ENCODE assay signal across 8 mouse cellular contexts in genomic region chr3:86998433-86999414, GRCm38 (mm10). TPM values are rescaled to one million over a fixed set of nuclear protein-coding genes. Genes with fewer than 3 reads are reported as not detected.
DNase-seq lines count a peak whose midpoint lies in the region; ATAC-seq and TF ChIP-seq lines count a peak whose summit lies in the region.
"Not testable (repeated sequence)": the region's sequence is repeated elsewhere in the genome, so short reads cannot be mapped to it uniquely, and the experiment has no call there.

No protein-coding gene starts in this region.

- peak overlapping the region; percentile 54; the same call in 1 of the 2 replicates for H3K9ac ChIP-seq in ES-E14 (ENCODE audit: insufficient read depth, low read depth, low read length, poor library complexity, severe bottlenecking)
- peak overlapping the region; percentile 93 for H3K9ac ChIP-seq in forebrain, embryonic 15.5 days (replicated peaks)
- H3K9ac ChIP-seq in lung, embryonic 14.5 days: peak overlapping the region; percentile 65
- peak overlapping the region; percentile 73 for H3K9ac ChIP-seq in neural tube, embryonic 15.5 days (replicated peaks)

- in situ Hi-C loops in ES-E14 (cut with MboI; ENCODE audit: low sequenced_read_pairs in 2 of 2, unreplicated experiment in 2 of 2): not testable (repeated sequence)

- peak overlapping the region; percentile 80 for H3K4me2 ChIP-seq in forebrain, embryonic 15.5 days (replicated peaks)
- peak overlapping the region; percentile 73 for H3K4me2 ChIP-seq in lung, embryonic 14.5 days
- H3K4me2 ChIP-seq in neural tube, embryonic 15.5 days: peak overlapping the region; percentile 61

- H3K27me3 ChIP-seq in forebrain, embryonic 15.5 days; lung, embryonic 14.5 days (ENCODE audit: insufficient read depth, low read length); neural tube, embryonic 15.5 days (replicated peaks): not testable (repeated sequence)

- H3K9me3 ChIP-seq in ES-E14 (ENCODE audit: control insufficient read depth, insufficient read depth, low read depth, low read length); forebrain, embryonic 15.5 days; lung, embryonic 14.5 days (ENCODE audit: low read depth, low read length); neural tube, embryonic 15.5 days (replicated peaks): not testable (repeated sequence)

- peak overlapping the region; percentile 48 to 81 for H3K4me3 ChIP-seq in ES-E14 (ENCODE audit: insufficient read depth in 1 of 2, low read depth in 1 of 2, low read length in 2 of 2, poor library complexity in 1 of 2, severe bottlenecking in 1 of 2)
- peak overlapping the region; percentile 75 for H3K4me3 ChIP-seq in forebrain, embryonic 15.5 days
- peak overlapping the region; percentile 64 for H3K4me3 ChIP-seq in layer of hippocampus, adult 2 months
- peak overlapping the region; percentile 53 for H3K4me3 ChIP-seq in lung, embryonic 14.5 days (ENCODE audit: low read depth, low read length)
- H3K4me3 ChIP-seq in neural tube, embryonic 15.5 days (replicated peaks): peak overlapping the region; percentile 57

- H3K36me3 ChIP-seq in ES-E14 (ENCODE audit: control insufficient read depth, insufficient read depth, low read length, poor library complexity, severe bottlenecking); forebrain, embryonic 15.5 days; lung, embryonic 14.5 days (ENCODE audit: insufficient read depth); neural tube, embryonic 15.5 days: not testable (repeated sequence)

- H3K27ac ChIP-seq in ES-E14 (ENCODE audit: insufficient read depth, low read depth, low read length, poor library complexity, severe bottlenecking): not testable (repeated sequence)
- H3K27ac ChIP-seq in forebrain, embryonic 15.5 days (replicated peaks): peak overlapping the region; percentile 95
- peak overlapping the region; percentile 4; the same call in 1 of the 2 replicates for H3K27ac ChIP-seq in layer of hippocampus, adult 2 months
- H3K27ac ChIP-seq in lung, embryonic 14.5 days (ENCODE audit: low read depth): peak overlapping the region; percentile 92
- H3K27ac ChIP-seq in neural tube, embryonic 15.5 days (replicated peaks): peak overlapping the region; percentile 93

- peak; percentile 65 for DNase-seq in ES-E14 (ENCODE audit: low read depth, low spot score)
- DNase-seq in cerebellum, adult 11-12 months: peak; percentile 13
- peak; percentile 84 for DNase-seq in heart, postnatal 4 days
- DNase-seq in layer of hippocampus, adult 2 months (ENCODE audit: low spot score in 2 of 2): peak; percentile 31 to 32
- peak; percentile 91 for DNase-seq in lung, embryonic 14.5 days
- peak; percentile 84 for DNase-seq in testis, postnatal 10 days (ENCODE audit: low spot score)

- ATAC-seq in forebrain, embryonic 15.5 days (replicated peaks): peak; percentile 99
- peak; percentile 99 for ATAC-seq in lung, embryonic 14.5 days (ENCODE audit: insufficient read depth)
- peak; percentile 97 for ATAC-seq in neural tube, embryonic 15.5 days (ENCODE audit: low FRiP score)

- WGBS in forebrain, embryonic 15.5 days: 4% methylated on average over 24 of the region's 24 CpGs
- whole genome bisulfite sequencing in lung, embryonic 14.5 days: 4% methylated on average over 23 of the region's 24 CpGs
- 3% methylated on average over 24 of the region's 24 CpGs for WGBS in neural tube, embryonic 15.5 days

- not testable (repeated sequence) for TF ChIP-seq CTCF in layer of hippocampus, adult 2 months (conservative IDR thresholded peaks at IDR 0.05); lung, embryonic 14.5 days (IDR thresholded peaks at IDR 0.05; ENCODE audit: low read depth)

- not testable (repeated sequence) for H3K4me1 ChIP-seq in ES-E14 (ENCODE audit: control insufficient read depth in 2 of 2, insufficient read depth in 2 of 2, low read length in 2 of 2, poor library complexity in 1 of 2); forebrain, embryonic 15.5 days; lung, embryonic 14.5 days (ENCODE audit: insufficient read depth)
- peaks cover 13% of the 10 kb centered on the region for H3K4me1 ChIP-seq in neural tube, embryonic 15.5 days

TF ChIP-seq in ES-E14, 5 proteins besides CTCF, POLR2A, EP300 and RAD21:
- TF ChIP-seq MAFK (IDR thresholded peaks at IDR 0.05; ENCODE audit: insufficient read depth, low read depth, low read length): peak; percentile 48; the same call in 1 of the 2 replicates
TF ChIP-seq in ES-E14: peak in this region for 1; not testable (repeated sequence) for 4.

RNA-seq across cellular contexts. Expression of gene Cd1d1, which starts 0.5 kb away (rescaled TPM):
- 12.3 and 12.4 TPM in 2 replicates for total RNA-seq in ES-E14 (2012; rRNA removed)
- polyA plus RNA-seq in forebrain, embryonic 15.5 days (2015; fragmentation: Nextera tagmentation; extraction: Ambion mirVana): 84.0 and 88.3 TPM in 2 replicates
- total RNA-seq in heart, postnatal 4 days (2021): 10 to 100 TPM; 17.4 to 20.4 TPM
- 1 to 10 TPM; 1.4 to 2.0 TPM for total RNA-seq in layer of hippocampus, adult 2 months (2021)
- 31.9 and 35.3 TPM in 2 replicates for polyA plus RNA-seq in lung, embryonic 14.5 days (2014; fragmentation: Nextera tagmentation; extraction: Ambion mirVana)
- 52.0 and 57.0 TPM in 2 replicates for polyA plus RNA-seq in neural tube, embryonic 15.5 days (2015; fragmentation: Nextera tagmentation; extraction: Ambion mirVana)

Comparison
In these comparisons a context has a peak if more than half of its experiments do, and no peak if none do; other contexts are left out.
1. DNase-seq: peak in every context shown above with its lines; median percentile 91 in lung, embryonic 14.5 days; 84 in heart, postnatal 4 days; 84 in testis, postnatal 10 days; 65 in ES-E14; 32 in layer of hippocampus, adult 2 months; 13 in cerebellum, adult 11-12 months.